Mouse (Mus musculus) liver, adult 2 months (tissue): ENCODE data around the gene Psma6. TPM values are rescaled to one million over a fixed set of nuclear protein-coding genes. Genes with fewer than 3 reads are reported as not detected.

Experiments used
- DNase-seq: peaks from one replicate; pipeline ENCODE4 v3.0.0-alpha.2; 2011; ENCODE audit warnings: low read depth, low spot score; ENCODE audit errors: extremely low read depth
- H3K27ac ChIP-seq: fragments of 200-500 bp; replicated peaks from 2 replicates; pipeline ENCODE4 v1.5.1; 2012; ENCODE audit warnings: low read depth, mild to moderate bottlenecking, control low read depth, inconsistent platforms, low read length; ENCODE audit not compliant: insufficient read depth
- H3K27me3 ChIP-seq: fragments of 200-500 bp; 2 replicates; pipeline ENCODE4 v1.6.1; 2012; ENCODE audit warnings: mild to moderate bottlenecking, moderate library complexity, low read length, inconsistent platforms; ENCODE audit not compliant: control insufficient read depth, insufficient read depth
- H3K36me3 ChIP-seq: fragments of 200-500 bp; 2 replicates; pipeline ENCODE4 v1.6.1; 2012; ENCODE audit warnings: low read length, inconsistent platforms; ENCODE audit not compliant: control insufficient read depth, insufficient read depth
- H3K4me1 ChIP-seq: fragments of 200-500 bp; 2 replicates; pipeline ENCODE4 v1.6.1; 2011; ENCODE audit warnings: low read length; ENCODE audit not compliant: control insufficient read depth, insufficient read depth
- H3K4me3 ChIP-seq: fragments of 200-500 bp; 2 replicates; pipeline ENCODE4 v1.5.1; 2011; ENCODE audit warnings: low read depth, mild to moderate bottlenecking, control low read depth, low read length, moderate library complexity; ENCODE audit not compliant: insufficient read depth
- H3K79me2 ChIP-seq: fragments of 200-500 bp; 2 replicates; pipeline ENCODE4 v1.6.1; 2012; ENCODE audit warnings: inconsistent platforms, mild to moderate bottlenecking, low read length, moderate library complexity; ENCODE audit not compliant: control insufficient read depth, insufficient read depth
- H3K9ac ChIP-seq: fragments of 200-500 bp; 2 replicates; pipeline ENCODE4 v1.6.1; 2012; ENCODE audit warnings: low read depth, mild to moderate bottlenecking, control low read depth, inconsistent platforms, low read length
- CTCF ChIP-seq: fragments of 200-500 bp; IDR thresholded peaks from 2 replicates; pipeline ENCODE4 v1.5.1; 2011; ENCODE audit warnings: low read depth, low read length, control low read depth
- POLR2A ChIP-seq: fragments of 200-500 bp; IDR thresholded peaks from 2 replicates; pipeline ENCODE4 v1.6.1; 2011; ENCODE audit warnings: low read length, control low read depth; ENCODE audit not compliant: insufficient read depth; ENCODE audit errors: extremely low read depth
- WGBS: fragments of 180-500 bp; shearing (Covaris S2); methylation state at CpG from one replicate; pipeline ENCODE4 v1.1.7; 2018; 5-methylcytosine and 5-hydroxymethylcytosine counted together
- polyA plus RNA-seq: library from polyadenylated mRNA; depleted of rRNA; stranded (reverse); fragments of >200 nt; gene quantifications from 2 replicates; pipeline ENCODE4 v1.2.3, GENCODE M21; 2012
- total RNA-seq: library from RNA; depleted of rRNA; stranded (reverse); fragments of >200 nt; gene quantifications from 2 replicates; pipeline ENCODE4 v1.2.3, GENCODE M21; 2014

Gene Psma6
- total and polyA plus RNA-seq, 2 experiments = 51.5 to 132 TPM

DNA sequence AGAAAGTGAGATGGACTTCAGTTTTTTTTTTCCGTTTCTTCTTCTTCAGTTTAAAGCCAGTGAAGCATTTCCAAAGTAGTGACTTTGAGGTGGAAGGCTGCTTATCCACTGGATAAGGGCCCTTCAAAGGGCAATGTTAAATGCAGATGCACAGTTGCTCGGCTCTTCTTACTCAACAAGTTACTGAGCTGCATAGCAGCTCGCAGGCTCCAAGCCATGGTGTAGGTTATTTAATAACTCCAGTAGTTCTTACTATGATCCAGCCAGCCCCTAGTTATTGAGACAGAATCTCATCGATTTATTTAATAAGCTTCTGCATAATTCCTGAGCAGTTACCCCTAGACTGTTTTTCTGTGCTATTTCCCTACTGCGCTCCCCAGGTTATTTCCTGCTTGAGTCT is 31.2 kb downstream of the Psma6 start:
- WGBS = 29% methylated on average over 5 of the region's 5 CpGs
- peak overlapping the region; percentile 99 for H3K27ac ChIP-seq
- H3K9ac ChIP-seq = peak overlapping the region; percentile 70
- H3K36me3 ChIP-seq = peaks cover 49% of the 10 kb centered on the region
- DNase-seq = peak; percentile 90
- no peaks in the 10 kb centered on the region for H3K27me3 ChIP-seq
- no peak overlapping the region for H3K4me3 ChIP-seq
- no peak for TF ChIP-seq POLR2A
- H3K79me2 ChIP-seq = no peaks in the 10 kb centered on the region
- peaks cover 23% of the 10 kb centered on the region for H3K4me1 ChIP-seq

DNA sequence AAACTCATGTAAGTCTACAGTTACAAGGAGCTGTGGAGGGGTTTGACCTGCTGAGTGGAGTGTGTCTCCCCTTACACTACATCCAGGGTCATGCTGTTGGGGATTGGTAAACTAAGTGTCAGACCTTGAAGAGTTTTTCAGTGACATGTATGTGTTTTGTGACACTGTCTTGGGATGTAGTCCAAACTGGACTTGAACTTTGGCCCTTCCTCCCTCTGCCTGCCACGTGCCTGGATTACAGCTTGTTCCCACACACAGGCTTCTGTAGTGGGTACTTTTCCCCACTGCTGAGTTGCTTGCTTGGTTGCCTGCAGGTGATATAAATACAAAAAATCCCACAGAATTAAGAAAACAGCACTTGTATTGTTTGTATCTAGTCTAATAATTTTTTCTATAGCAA is 31.7 kb downstream of the Psma6 start:
- H3K4me3 ChIP-seq = no peak overlapping the region
- peak overlapping the region; percentile 65 for H3K9ac ChIP-seq
- H3K79me2 ChIP-seq = no peaks in the 10 kb centered on the region
- peak; percentile 96 for DNase-seq
- no peak for TF ChIP-seq CTCF
- TF ChIP-seq POLR2A = no peak
- 3% methylated on average over 1 of the region's 1 CpGs for WGBS
- H3K27me3 ChIP-seq = no peaks in the 10 kb centered on the region
- peaks cover 25% of the 10 kb centered on the region for H3K4me1 ChIP-seq
- peaks cover 46% of the 10 kb centered on the region for H3K36me3 ChIP-seq
- peak overlapping the region; percentile 99 for H3K27ac ChIP-seq

DNA sequence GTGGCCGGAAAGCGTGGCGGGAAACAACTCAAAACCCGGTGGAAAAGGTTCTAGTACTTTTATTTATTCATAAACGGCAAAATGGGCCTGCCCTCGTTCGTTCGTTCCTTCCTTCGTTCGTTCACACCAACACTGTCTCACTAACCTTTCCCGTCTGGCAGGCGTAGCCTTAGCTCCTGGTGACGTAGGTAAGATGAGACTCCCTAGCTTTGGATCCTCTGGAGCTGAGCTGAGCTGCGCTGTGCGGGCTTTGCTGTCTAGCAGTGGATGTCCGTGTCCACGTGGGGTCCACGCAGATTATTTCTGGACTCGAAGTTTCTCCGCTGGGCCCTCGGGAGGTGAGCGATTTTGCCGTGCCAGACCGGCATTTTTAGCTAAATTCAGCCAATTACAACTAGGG is 36.2 kb downstream of the Psma6 start:
- H3K9ac ChIP-seq = no peak overlapping the region
- no peaks in the 10 kb centered on the region for H3K79me2 ChIP-seq
- H3K36me3 ChIP-seq = peaks cover 21% of the 10 kb centered on the region
- WGBS = 94% methylated on average over 24 of the region's 24 CpGs
- TF ChIP-seq POLR2A = no peak
- TF ChIP-seq CTCF = no peak
- no peaks in the 10 kb centered on the region for H3K27me3 ChIP-seq
- H3K4me1 ChIP-seq = peaks cover 14% of the 10 kb centered on the region
- H3K27ac ChIP-seq = no peak overlapping the region
- no peak overlapping the region for H3K4me3 ChIP-seq
- DNase-seq = no peak

DNA sequence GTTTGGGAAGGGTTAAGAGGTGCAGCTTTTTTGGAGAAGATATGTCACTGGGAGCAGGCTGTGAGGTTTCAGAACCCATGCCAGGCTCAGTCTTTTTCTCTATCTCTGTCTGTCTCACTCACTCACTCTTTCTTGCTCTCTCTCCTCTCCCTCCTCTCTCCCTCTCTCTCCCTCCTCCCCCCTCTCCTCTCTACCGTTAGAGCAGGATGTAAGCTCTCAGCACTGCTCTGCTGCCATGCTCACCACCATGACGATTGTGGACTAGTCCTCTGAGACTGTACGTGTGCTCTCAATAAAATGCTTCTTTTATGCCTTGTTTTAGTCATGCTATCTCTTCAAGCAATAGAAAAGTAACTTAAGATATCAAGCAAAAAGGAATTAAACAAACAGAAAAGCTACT is 38.0 kb downstream of the Psma6 start:
- no peaks in the 10 kb centered on the region for H3K79me2 ChIP-seq
- WGBS = 37% methylated on average over 3 of the region's 3 CpGs
- no peak overlapping the region for H3K9ac ChIP-seq
- no peaks in the 10 kb centered on the region for H3K27me3 ChIP-seq
- DNase-seq = no peak
- peaks cover 15% of the 10 kb centered on the region for H3K4me1 ChIP-seq
- H3K27ac ChIP-seq = no peak overlapping the region
- no peak overlapping the region for H3K4me3 ChIP-seq
- H3K36me3 ChIP-seq = peaks cover 15% of the 10 kb centered on the region
- TF ChIP-seq POLR2A (no peak), CTCF (no peak)

DNA sequence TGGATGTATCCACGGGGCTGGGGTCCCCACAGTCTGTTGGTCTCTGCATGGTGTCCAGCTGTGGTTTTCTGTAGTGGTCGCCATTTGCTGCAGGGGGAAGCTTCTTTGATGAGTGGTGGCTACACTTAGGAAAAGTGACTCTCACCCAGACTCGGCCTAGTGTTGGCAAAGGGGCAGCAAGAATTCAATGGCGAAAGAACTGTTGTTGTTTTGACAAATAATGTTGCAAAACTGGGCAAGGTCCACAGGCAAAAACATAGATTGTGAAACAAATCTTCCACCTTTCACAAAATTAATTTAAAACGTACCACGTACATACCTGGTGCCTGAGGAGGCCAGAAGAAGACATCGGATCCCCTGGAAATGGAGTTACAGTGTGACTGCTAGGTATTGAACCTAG is 42.3 kb downstream of the Psma6 start:
- 0 out of 2 replicates have a peak overlapping the region, but pooled peaks have one; percentile 0 for H3K4me3 ChIP-seq
- H3K27me3 ChIP-seq = no peaks in the 10 kb centered on the region
- H3K4me1 ChIP-seq = peaks cover 15% of the 10 kb centered on the region
- no peaks in the 10 kb centered on the region for H3K36me3 ChIP-seq
- H3K27ac ChIP-seq = peak overlapping the region; percentile 98
- DNase-seq = peak; percentile 95
- TF ChIP-seq POLR2A (no peak), CTCF (no peak)
- H3K79me2 ChIP-seq = no peaks in the 10 kb centered on the region
- peak overlapping the region; percentile 52 for H3K9ac ChIP-seq
- 32% methylated on average over 7 of the region's 7 CpGs for WGBS

DNA sequence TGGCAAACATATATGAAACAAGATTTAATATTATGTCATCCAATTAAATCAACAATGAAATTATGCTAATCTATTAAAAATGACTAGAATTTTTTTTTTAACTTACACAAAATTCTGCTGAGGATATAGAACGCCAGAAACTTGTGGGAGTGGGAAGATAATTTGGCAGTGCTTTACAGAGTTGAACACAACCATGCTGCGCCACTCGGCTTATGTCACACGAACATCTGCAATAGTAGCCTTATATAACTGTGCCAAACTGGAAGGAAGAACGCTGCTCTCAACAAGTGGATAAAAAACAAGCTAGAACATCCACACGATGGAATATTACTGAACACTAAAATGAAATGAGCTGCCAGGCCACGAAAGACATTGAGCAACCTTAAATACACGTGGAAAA is 45.2 kb downstream of the Psma6 start:
- DNase-seq = no peak
- Histone ChIP-seq H3K9ac (no peak overlapping the region), H3K4me3 (no peak overlapping the region), H3K27me3 (no peaks in the 10 kb centered on the region), H3K36me3 (no peaks in the 10 kb centered on the region), H3K4me1 (peaks cover 10% of the 10 kb centered on the region), H3K79me2 (no peaks in the 10 kb centered on the region), H3K27ac (no peak overlapping the region)
- TF ChIP-seq POLR2A (no peak), CTCF (no peak)
- WGBS = 76% methylated on average over 8 of the region's 8 CpGs
